Mouse (Mus musculus) CH12.LX (cell line): ENCODE data around the gene Numa1. TPM values are rescaled to one million over a fixed set of nuclear protein-coding genes. Genes with fewer than 3 reads are reported as not detected.

Source experiments
- DNase-seq: peaks from one replicate; pipeline ENCODE4 v3.0.0-alpha.2; 2013; ENCODE audit errors: extremely low read depth
- H3K27ac ChIP-seq: 2 replicates; pipeline ENCODE4 v1.5.1; 2012; ENCODE audit warnings: low read depth, mild to moderate bottlenecking, control low read depth, moderate library complexity; ENCODE audit not compliant: insufficient read depth
- H3K27me3 ChIP-seq: replicated peaks from 2 replicates; pipeline ENCODE3; 2012; ENCODE audit warnings: inconsistent platforms
- H3K36me3 ChIP-seq, 2 experiments: replicated peaks in 1 of 2; 2 replicates each; pipeline versions ENCODE3 to v1.6.1; 2012; ENCODE audit warnings: inconsistent platforms in 1 of 2, low read length in 1 of 2, mild to moderate bottlenecking in 1 of 2, mixed read lengths in 1 of 2, moderate library complexity in 1 of 2; ENCODE audit not compliant: control insufficient read depth in 1 of 2, insufficient read depth in 1 of 2
- H3K4me1 ChIP-seq, 2 experiments: 2 replicates each; pipeline ENCODE4 v1.6.1; 2012; ENCODE audit warnings: inconsistent platforms in 1 of 2, moderate library complexity in 1 of 2; ENCODE audit not compliant: insufficient read depth in 2 of 2, control insufficient read depth in 1 of 2
- H3K4me2 ChIP-seq: 2 replicates; pipeline ENCODE4 v1.6.1; 2012; ENCODE audit warnings: low read depth, mild to moderate bottlenecking, control low read depth; ENCODE audit not compliant: poor library complexity, insufficient read depth, severe bottlenecking
- H3K4me3 ChIP-seq, 3 experiments: fragments of 150-350 bp in 1 of 3; sonication (generic) in 1 of 3; replicated peaks in 1 of 3; 2 replicates each; pipeline versions ENCODE3 to v1.5.1; 2011 to 2012; ENCODE audit warnings: low read depth in 2 of 3, low read length in 2 of 3, mild to moderate bottlenecking in 2 of 3, moderate library complexity in 2 of 3, control low read depth in 1 of 3, improper control_type of control experiment in 1 of 3, inconsistent platforms in 1 of 3, mixed read lengths in 1 of 3; ENCODE audit not compliant: poor library complexity in 1 of 3
- H3K79me2 ChIP-seq: replicated peaks from 2 replicates; pipeline ENCODE4 v1.6.1; 2012; ENCODE audit warnings: mild to moderate bottlenecking, moderate library complexity; ENCODE audit not compliant: control insufficient read depth, poor library complexity, insufficient read depth, severe bottlenecking; ENCODE audit errors: extremely low read depth
- H3K9ac ChIP-seq: 2 replicates; pipeline ENCODE4 v1.6.1; 2012; ENCODE audit warnings: low read depth, mild to moderate bottlenecking, control low read depth, moderate library complexity; ENCODE audit not compliant: insufficient read depth
- H3K9me3 ChIP-seq: replicated peaks from 2 replicates; pipeline ENCODE3; 2012; ENCODE audit warnings: low read length, inconsistent platforms, mixed read lengths
- CHD1 ChIP-seq: IDR thresholded peaks from 2 replicates; pipeline ENCODE4 v1.6.1; 2012; ENCODE audit warnings: low read depth, low read length, improper control_type of control experiment, inconsistent platforms
- CTCF ChIP-seq, 2 experiments: IDR thresholded peaks in 1 of 2; conservative IDR thresholded peaks in 1 of 2; 2 replicates each; pipeline ENCODE4 v1.5.1; 2011 to 2012; ENCODE audit warnings: low read depth in 2 of 2, low read length in 2 of 2, improper control_type of control experiment in 1 of 2, inconsistent platforms in 1 of 2, mild to moderate bottlenecking in 1 of 2, moderate library complexity in 1 of 2
- ELF1 ChIP-seq: IDR thresholded peaks from 2 replicates; pipeline ENCODE4 v1.6.1; 2014; ENCODE audit warnings: low read depth, mild to moderate bottlenecking, inconsistent platforms, low read length, improper control_type of control experiment
- GABPA ChIP-seq: IDR thresholded peaks from 2 replicates; pipeline ENCODE4 v1.6.1; 2012; ENCODE audit warnings: low read depth, low read length, improper control_type of control experiment, inconsistent platforms; ENCODE audit not compliant: insufficient replicate concordance
- HCFC1 ChIP-seq: IDR thresholded peaks from 2 replicates; pipeline ENCODE4 v1.6.1; 2012; ENCODE audit warnings: low read depth, mild to moderate bottlenecking, inconsistent platforms, low read length, improper control_type of control experiment
- JUN ChIP-seq: IDR thresholded peaks from 2 replicates; pipeline ENCODE4 v1.6.1; 2011; ENCODE audit warnings: low read depth, mild to moderate bottlenecking, low read length, improper control_type of control experiment, moderate library complexity; ENCODE audit not compliant: insufficient read depth
- JUND ChIP-seq: conservative IDR thresholded peaks from 2 replicates; pipeline ENCODE4 v1.6.1; 2011; ENCODE audit warnings: low read depth, low read length, improper control_type of control experiment
- MAFK ChIP-seq: IDR thresholded peaks from 2 replicates; pipeline ENCODE4 v1.6.1; 2011; ENCODE audit warnings: low read length, improper control_type of control experiment; ENCODE audit not compliant: insufficient replicate concordance
- MEF2A ChIP-seq: IDR thresholded peaks from 2 replicates; pipeline ENCODE4 v1.6.1; 2014; ENCODE audit warnings: low read depth, mild to moderate bottlenecking, inconsistent platforms, low read length, improper control_type of control experiment, borderline replicate concordance
- MXI1 ChIP-seq: IDR thresholded peaks from 2 replicates; pipeline ENCODE4 v1.6.1; 2011; ENCODE audit warnings: mild to moderate bottlenecking, low read depth, low read length, improper control_type of control experiment
- MYC ChIP-seq: IDR thresholded peaks from 2 replicates; pipeline ENCODE4 v1.6.1; 2011; ENCODE audit warnings: low read depth, mild to moderate bottlenecking, improper control_type of control experiment, low read length
- NELFE ChIP-seq: IDR thresholded peaks from 2 replicates; pipeline ENCODE4 v1.6.1; 2011; ENCODE audit warnings: low read depth, low read length, improper control_type of control experiment
- PAX5 ChIP-seq: IDR thresholded peaks from 2 replicates; pipeline ENCODE4 v1.6.1; 2012; ENCODE audit warnings: low read length, inconsistent platforms, mixed read lengths
- POLR2A ChIP-seq: IDR thresholded peaks from 2 replicates; pipeline ENCODE4 v1.6.1; 2011; ENCODE audit warnings: low read depth, mild to moderate bottlenecking, improper control_type of control experiment, low read length
- TCF12 ChIP-seq: IDR thresholded peaks from 2 replicates; pipeline ENCODE4 v1.6.1; 2014; ENCODE audit warnings: low read depth, mild to moderate bottlenecking, inconsistent platforms, low read length, improper control_type of control experiment
- UBTF ChIP-seq: IDR thresholded peaks from 2 replicates; pipeline ENCODE4 v1.6.1; 2012; ENCODE audit warnings: low read depth, mild to moderate bottlenecking, inconsistent platforms, low read length, improper control_type of control experiment, moderate library complexity
- USF1 ChIP-seq: IDR thresholded peaks from 2 replicates; pipeline ENCODE4 v1.6.1; 2014; ENCODE audit warnings: low read depth, mild to moderate bottlenecking, inconsistent platforms, low read length, improper control_type of control experiment
- dilution Hi-C: fragments of 300-500 bp; cut with MboI; formaldehyde crosslinking; loops from 2 replicates; pipeline ENCODE4 v1.14.3; 2020; ENCODE audit warnings: low sequenced_read_pairs; ENCODE audit not compliant: extremely low pct_unique_long_range_greater_than_20kb, extremely low pct_ligation_motif_present
- in situ Hi-C: fragments of 300-500 bp; cut with MboI; formaldehyde crosslinking; loops from 3 replicates; pipeline ENCODE4 v1.14.3; 2019; ENCODE audit warnings: low sequenced_read_pairs, low pct_ligation_motif_present, low pct_unique_long_range_greater_than_20kb, mixed read lengths
- polyA plus RNA-seq: library from polyadenylated mRNA; unstranded; fragments of >175 nt; gene quantifications from 2 replicates; pipeline ENCODE4 v1.2.1, GENCODE M21; 2012; ENCODE audit warnings: low read depth; ENCODE audit not compliant: insufficient read length
- total RNA-seq, 2 experiments: library from RNA; depleted of rRNA; stranded (reverse); fragments of 300-350 nt in 1 of 2; fragments of >200 nt in 1 of 2; gene quantifications; 2 replicates each; pipeline ENCODE4 v1.2.3; 2012 to 2014

Gene Numa1
- total and polyA plus RNA-seq, 3 experiments, result 38.0 to 75.7 (median 57.6) TPM

DNA sequence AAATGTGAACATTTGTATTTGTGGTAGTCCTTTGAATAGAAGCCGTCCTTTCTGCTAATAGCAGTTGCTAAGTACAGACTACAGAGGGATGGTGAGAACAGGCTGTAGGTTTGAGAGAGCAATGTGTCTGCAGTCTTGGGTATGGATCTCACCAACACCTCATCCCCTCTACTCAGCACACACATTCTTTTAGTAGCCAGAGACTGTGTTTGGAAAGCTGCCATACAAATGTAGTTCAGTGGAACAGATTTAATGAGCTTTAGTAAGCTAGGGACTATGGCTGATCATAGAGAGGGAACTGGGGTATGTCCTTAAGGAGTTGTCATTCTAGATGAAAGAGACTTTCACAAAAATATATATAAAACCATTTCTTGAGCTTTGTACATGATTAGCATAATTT, 33.3 kb downstream of the Numa1 start:
- Histone ChIP-seq H3K9ac (no peak overlapping the region), H3K9me3 (no peaks in the 10 kb centered on the region), H3K4me2 (no peak overlapping the region), H3K36me3 (no peaks in the 10 kb centered on the region), H3K27ac (no peak overlapping the region), H3K79me2 (peaks cover 8% of the 10 kb centered on the region), H3K27me3 (no peaks in the 10 kb centered on the region), H3K4me1 (peaks cover 0 to 66% of the 10 kb centered on the region in 2 experiments; a peak in 3 of 4 replicates), H3K4me3 (no peak overlapping the region)
- dilution Hi-C loops (no loop called here), in situ Hi-C loops (no loop called here)
- DNase-seq, result no peak
- TF ChIP-seq UBTF (no peak), JUN (no peak), CTCF (conservative IDR thresholded peaks at IDR 0.05 in 1 of 2, IDR thresholded peaks at IDR 0.05 in 1 of 2; ENCODE audit: low read depth in 2 of 2, low read length in 2 of 2) (no peak), USF1 (no peak), JUND (no peak), TCF12 (no peak), ELF1 (no peak), CHD1 (no peak), GABPA (no peak)

- DNase-seq, result no peak
- Histone ChIP-seq H3K4me3 (no peak overlapping the region), H3K36me3 (peaks cover 0 to 10% of the 10 kb centered on the region in 2 experiments), H3K79me2 (peaks cover 20% of the 10 kb centered on the region), H3K27me3 (no peaks in the 10 kb centered on the region), H3K9ac (no peak overlapping the region), H3K4me2 (no peak overlapping the region), H3K4me1 (peaks cover 2 to 63% of the 10 kb centered on the region in 2 experiments; a peak in 3 of 4 replicates), H3K9me3 (no peaks in the 10 kb centered on the region), H3K27ac (no peak overlapping the region)
- in situ Hi-C loops (no loop called here), dilution Hi-C loops (no loop called here)
- TF ChIP-seq HCFC1, result no peak
- no peak for TF ChIP-seq MYC
- TF ChIP-seq MAFK, result no peak
- no peak for TF ChIP-seq MXI1
- no peak for TF ChIP-seq NELFE
- TF ChIP-seq GABPA, result no peak
- no peak for TF ChIP-seq POLR2A
- no peak for TF ChIP-seq PAX5
- TF ChIP-seq MEF2A, result no peak
Observed at GRCm38 (mm10) chr7:101968751-101969150, 34.8 kb downstream of the Numa1 start.
